Mouse (Mus musculus) adrenal gland, postnatal 14 days (tissue): ENCODE measurements around the gene Tut7. TPM values are rescaled to one million over a fixed set of nuclear protein-coding genes. Genes with fewer than 3 reads are reported as not detected.
"Not testable (repeated sequence)": the region's sequence is repeated elsewhere in the genome, so short reads cannot be mapped to it uniquely, and the experiment has no call there.

Source experiments
- DNase-seq: peaks from one replicate; pipeline ENCODE4 v3.0.0; 2021; ENCODE audit warnings: mixed read lengths
- total RNA-seq: library from RNA; stranded (reverse); gene quantifications from 2 replicates; pipeline ENCODE4 v1.2.3, GENCODE M21; 2021

Tut7 gene
- total RNA-seq, 1 experiment from 2014 or later = 67.8 TPM

- DNase-seq = no peak
Observed at GRCm38 (mm10) chr13:59832871-59833270, 9.9 kb upstream of the Tut7 start.

- DNase-seq = no peak
Observed at GRCm38 (mm10) chr13:59832454-59832853, 9.5 kb upstream of the Tut7 start.

GRCm38 (mm10) chr13:59825966-59826365 lies 3.0 kb upstream of the Tut7 start:
- no peak for DNase-seq

- DNase-seq = no peak
Observed at GRCm38 (mm10) chr13:59820836-59821235, 2.1 kb downstream of the Tut7 start.

GRCm38 (mm10) chr13:59820114-59820513 lies 2.8 kb downstream of the Tut7 start:
- peak; percentile 49 for DNase-seq

- no peak for DNase-seq
Observed at GRCm38 (mm10) chr13:59817352-59817751, 5.6 kb downstream of the Tut7 start.

- DNase-seq = no peak
Observed at GRCm38 (mm10) chr13:59814109-59814591, 8.8 kb downstream of the Tut7 start.

- no peak for DNase-seq
Observed at GRCm38 (mm10) chr13:59811581-59811980, 11.4 kb downstream of the Tut7 start.

- peak; percentile 28 for DNase-seq
Observed at GRCm38 (mm10) chr13:59801000-59801399, 21.9 kb downstream of the Tut7 start.

GRCm38 (mm10) chr13:59800077-59800476 lies 22.9 kb downstream of the Tut7 start:
- DNase-seq = no peak

GRCm38 (mm10) chr13:59798306-59798705 lies 24.6 kb downstream of the Tut7 start:
- DNase-seq = no peak

- DNase-seq = no peak
Observed at GRCm38 (mm10) chr13:59796466-59796848, 26.5 kb downstream of the Tut7 start.

GRCm38 (mm10) chr13:59795807-59796465 lies 27.0 kb downstream of the Tut7 start:
- DNase-seq = no peak

- no peak for DNase-seq
Observed at GRCm38 (mm10) chr13:59794786-59795185, 28.2 kb downstream of the Tut7 start.

- DNase-seq = no peak
Observed at GRCm38 (mm10) chr13:59782145-59782544, 40.8 kb downstream of the Tut7 start, which contains the start of gene Gm49354. Gene Gm49354, minus strand, starts transcription at chr13:59782245.

GRCm38 (mm10) chr13:59779744-59780264 lies 43.1 kb downstream of the Tut7 start:
- not testable (repeated sequence) for DNase-seq

- no peak for DNase-seq
Observed at GRCm38 (mm10) chr13:59779213-59779612, 43.7 kb downstream of the Tut7 start.

GRCm38 (mm10) chr13:59775168-59775567 lies 47.8 kb downstream of the Tut7 start:
- DNase-seq = peak; percentile 50

- DNase-seq = peak; percentile 87
Observed at GRCm38 (mm10) chr13:59771257-59771656, 51.7 kb downstream of the Tut7 start.

GRCm38 (mm10) chr13:59770847-59771246 lies 52.1 kb downstream of the Tut7 start:
- DNase-seq = peak; percentile 16

GRCm38 (mm10) chr13:59770164-59770562 lies 52.8 kb downstream of the Tut7 start:
- DNase-seq = peak; percentile 90

GRCm38 (mm10) chr13:59769296-59770163 lies 53.4 kb downstream of the Tut7 start, which contains the start of gene Isca1:
Gene Isca1, minus strand, starts transcription at chr13:59769810.
- peak; percentile 100 for DNase-seq

- peak; percentile 14 for DNase-seq
Observed at GRCm38 (mm10) chr13:59768531-59768930, 54.4 kb downstream of the Tut7 start.
